Mouse (Mus musculus) heart, embryonic 12.5 days (tissue): ENCODE measurements around the gene Aff4. TPM values are rescaled to one million over a fixed set of nuclear protein-coding genes. Genes with fewer than 3 reads are reported as not detected.

Experiments
- ATAC-seq: fragments of 200-750 bp; cut with Nextera tagmentation; 2 replicates; pipeline ENCODE4 v1.8.0; 2017; ENCODE audit warnings: moderate TSS enrichment, moderate library complexity; ENCODE audit not compliant: insufficient number of reproducible peaks, low FRiP score
- H3K27ac ChIP-seq: fragments of 300-500 bp; sonication (generic); 2 replicates; pipeline ENCODE4 v1.5.1; 2016; ENCODE audit warnings: mild to moderate bottlenecking, moderate library complexity; ENCODE audit not compliant: poor library complexity, severe bottlenecking
- H3K27me3 ChIP-seq: fragments of 300-500 bp; sonication (generic); replicated peaks from 2 replicates; pipeline ENCODE4 v1.6.1; 2016; ENCODE audit warnings: mild to moderate bottlenecking, moderate library complexity
- H3K36me3 ChIP-seq: fragments of 300-500 bp; sonication (generic); 2 replicates; pipeline ENCODE4 v1.6.1; 2016; ENCODE audit warnings: mild to moderate bottlenecking, moderate library complexity
- H3K4me1 ChIP-seq: fragments of 300-500 bp; sonication (generic); replicated peaks from 2 replicates; pipeline ENCODE4 v1.6.1; 2016; ENCODE audit warnings: mild to moderate bottlenecking
- H3K4me2 ChIP-seq: fragments of 300-500 bp; sonication (generic); 2 replicates; pipeline ENCODE4 v1.6.1; 2016; ENCODE audit warnings: mild to moderate bottlenecking, moderate library complexity
- H3K4me3 ChIP-seq: fragments of 300-500 bp; sonication (generic); 2 replicates; pipeline ENCODE4 v1.5.1; 2016; ENCODE audit warnings: mild to moderate bottlenecking
- H3K9ac ChIP-seq: fragments of 300-500 bp; sonication (generic); 2 replicates; pipeline ENCODE4 v1.6.1; 2016; ENCODE audit warnings: mild to moderate bottlenecking, moderate library complexity
- H3K9me3 ChIP-seq: fragments of 300-500 bp; sonication (generic); replicated peaks from 2 replicates; pipeline ENCODE4 v1.6.1; 2016; ENCODE audit warnings: mild to moderate bottlenecking, moderate library complexity
- WGBS: fragments of 180-500 bp; shearing (Covaris S2); methylation state at CpG from one replicate; pipeline ENCODE4 v1.1.7; 2016; 5-methylcytosine and 5-hydroxymethylcytosine counted together
- polyA plus RNA-seq: library from polyadenylated mRNA; unstranded; fragments of >200 nt; fragmentation: Nextera tagmentation; extraction: Ambion mirVana; gene quantifications from 2 replicates; pipeline ENCODE4 v1.2.1, GENCODE M21; 2016

Gene Aff4
- polyA plus RNA-seq, 1 experiment from 2014 or later: 53.0 TPM

DNA sequence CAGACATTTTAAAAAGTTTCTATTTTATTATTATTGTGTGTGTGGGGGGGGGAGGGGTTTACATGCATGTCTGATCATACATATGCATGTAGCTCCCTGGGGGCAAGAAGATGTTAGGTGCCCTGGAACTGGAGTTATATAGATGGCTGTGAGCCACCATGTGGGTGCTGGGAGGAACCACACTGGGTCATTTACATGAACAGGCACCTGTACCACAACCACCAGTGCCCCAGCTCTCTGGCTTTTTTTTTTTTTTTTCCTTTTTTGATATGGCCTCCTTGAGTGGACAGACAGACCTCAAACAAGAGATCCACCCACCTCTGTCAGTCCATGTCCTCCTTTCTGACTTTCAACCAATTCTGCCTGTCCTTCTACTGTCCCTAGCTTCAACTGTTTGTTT, 78.5 kb downstream of the Aff4 start:
- H3K27me3 ChIP-seq: no peaks in the 10 kb centered on the region
- no peak for ATAC-seq
- peaks cover 34% of the 10 kb centered on the region for H3K4me1 ChIP-seq
- H3K4me2 ChIP-seq: peak overlapping the region; percentile 84
- no peak overlapping the region for H3K9ac ChIP-seq
- no peak overlapping the region; the same call in 1 of the 2 replicates for H3K4me3 ChIP-seq
- H3K9me3 ChIP-seq: no peaks in the 10 kb centered on the region
- peaks cover 15% of the 10 kb centered on the region for H3K36me3 ChIP-seq
- H3K27ac ChIP-seq: no peak overlapping the region

GRCm38 (mm10) chr11:53430300-53430669, 79.7 kb downstream of the Aff4 start:
- Histone ChIP-seq H3K27ac (peak overlapping the region; percentile 72), H3K9me3 (no peaks in the 10 kb centered on the region), H3K4me3 (peak overlapping the region; percentile 92), H3K4me2 (peak overlapping the region; percentile 84), H3K36me3 (peaks cover 15% of the 10 kb centered on the region), H3K4me1 (peaks cover 29% of the 10 kb centered on the region), H3K27me3 (no peaks in the 10 kb centered on the region), H3K9ac (peak overlapping the region; percentile 93)
- under 1% methylated on average over 34 of the region's 34 CpGs for WGBS
- peak; percentile 47 for ATAC-seq

DNA sequence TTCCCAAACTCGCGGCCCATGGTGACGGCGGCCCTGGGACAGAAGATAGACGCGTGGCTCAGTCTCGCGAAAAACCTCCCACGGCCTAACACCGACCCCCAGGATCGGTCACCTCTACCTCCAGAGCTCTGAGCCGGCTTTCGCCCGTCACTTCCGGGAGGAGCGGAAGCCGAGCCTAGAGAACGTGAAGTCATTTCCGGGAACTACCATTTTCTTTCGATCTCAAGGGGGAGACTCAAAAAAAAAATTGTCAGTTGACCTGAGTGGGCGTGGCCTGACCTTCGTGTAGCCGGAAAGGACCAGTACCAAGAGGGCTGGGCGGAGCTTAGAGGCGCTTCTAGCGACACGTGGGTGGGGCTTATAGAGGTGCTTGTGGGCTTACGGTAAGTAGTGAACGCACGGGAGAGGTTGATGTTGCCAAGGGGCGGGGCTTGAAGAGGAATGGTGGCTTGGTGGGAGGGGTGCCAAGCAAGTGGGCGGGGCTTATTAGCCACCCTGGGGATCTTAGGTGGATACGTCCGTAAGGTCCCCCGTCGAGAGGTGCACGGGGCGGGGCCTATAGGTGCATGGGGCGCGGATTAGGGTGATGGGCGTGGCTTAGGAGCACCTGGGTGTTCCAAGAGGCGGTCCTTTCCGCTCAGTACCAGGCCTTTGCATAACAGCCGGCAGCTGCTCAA, 80.2 kb downstream of the Aff4 start, which contains the start of the genes Uqcrq and Gdf9:
TSS of gene Uqcrq (minus strand) at position 162 of the 677 bp plus-strand sequence.
TSS of gene Gdf9 (plus strand) at position 354 of the 677 bp plus-strand sequence.
- H3K9ac ChIP-seq: peak within 1 kb of the TSS; percentile 93
- H3K4me2 ChIP-seq: peak within 1 kb of the TSS; percentile 84
- peak within 1 kb of the TSS; percentile 75 for H3K27ac ChIP-seq
- H3K4me1 ChIP-seq: peaks cover 23% of the 10 kb centered on the region
- peak; percentile 97 for ATAC-seq
- H3K27me3 ChIP-seq: no peaks in the 10 kb centered on the region
- H3K36me3 ChIP-seq: peaks cover 15% of the 10 kb centered on the region
- peak within 1 kb of the TSS; percentile 92 for H3K4me3 ChIP-seq
- under 1% methylated on average over 44 of the region's 44 CpGs for WGBS
- no peaks in the 10 kb centered on the region for H3K9me3 ChIP-seq

- Histone ChIP-seq H3K27ac (peak overlapping the region; percentile 75), H3K9ac (peak overlapping the region; percentile 40), H3K36me3 (peaks cover 15% of the 10 kb centered on the region), H3K9me3 (no peaks in the 10 kb centered on the region), H3K4me1 (peaks cover 18% of the 10 kb centered on the region), H3K4me3 (peak overlapping the region; percentile 92), H3K4me2 (peak overlapping the region; percentile 65), H3K27me3 (no peaks in the 10 kb centered on the region)
- 15% methylated on average over 9 of the region's 9 CpGs for WGBS
- ATAC-seq: peak; percentile 9; the same call in 1 of the 2 replicates
Measured at GRCm38 (mm10) chr11:53431347-53432056, 80.9 kb downstream of the Aff4 start.

- WGBS: 40% methylated on average over 6 of the region's 6 CpGs
- H3K9me3 ChIP-seq: no peaks in the 10 kb centered on the region
- peaks cover 14% of the 10 kb centered on the region for H3K4me1 ChIP-seq
- H3K36me3 ChIP-seq: peaks cover 11% of the 10 kb centered on the region
- no peak for ATAC-seq
- no peak overlapping the region for H3K27ac ChIP-seq
- H3K9ac ChIP-seq: no peak overlapping the region
- H3K27me3 ChIP-seq: no peaks in the 10 kb centered on the region
- no peak overlapping the region for H3K4me2 ChIP-seq
- no peak overlapping the region for H3K4me3 ChIP-seq
Measured at GRCm38 (mm10) chr11:53433057-53433456, 82.4 kb downstream of the Aff4 start.

DNA sequence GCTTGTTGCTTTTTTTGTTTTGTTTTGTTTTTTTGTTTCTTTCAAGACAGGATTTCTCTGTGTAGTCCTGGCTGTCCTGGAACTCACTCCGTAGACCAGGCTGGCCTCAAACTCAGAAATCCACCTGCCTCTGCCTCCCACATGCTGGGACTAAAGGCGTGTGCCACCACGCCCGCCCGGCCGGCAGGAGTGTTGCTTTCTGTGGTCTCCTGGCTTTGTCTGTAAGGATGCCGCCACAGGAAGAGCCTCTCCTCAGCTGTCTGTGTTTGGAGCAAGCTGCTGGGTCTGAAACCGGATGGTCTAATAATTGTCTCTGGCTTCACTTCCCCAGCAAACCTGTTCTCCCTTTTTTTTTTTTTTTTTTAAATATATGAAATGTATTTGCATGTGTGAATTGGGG, 84.9 kb downstream of the Aff4 start:
- no peak for ATAC-seq
- Histone ChIP-seq H3K9me3 (no peaks in the 10 kb centered on the region), H3K36me3 (no peaks in the 10 kb centered on the region), H3K4me2 (no peak overlapping the region), H3K27me3 (no peaks in the 10 kb centered on the region), H3K9ac (no peak overlapping the region), H3K4me3 (no peak overlapping the region), H3K27ac (no peak overlapping the region), H3K4me1 (peaks cover 8% of the 10 kb centered on the region; the same call in 1 of the 2 replicates)
- 74% methylated on average over 8 of the region's 8 CpGs for WGBS

DNA sequence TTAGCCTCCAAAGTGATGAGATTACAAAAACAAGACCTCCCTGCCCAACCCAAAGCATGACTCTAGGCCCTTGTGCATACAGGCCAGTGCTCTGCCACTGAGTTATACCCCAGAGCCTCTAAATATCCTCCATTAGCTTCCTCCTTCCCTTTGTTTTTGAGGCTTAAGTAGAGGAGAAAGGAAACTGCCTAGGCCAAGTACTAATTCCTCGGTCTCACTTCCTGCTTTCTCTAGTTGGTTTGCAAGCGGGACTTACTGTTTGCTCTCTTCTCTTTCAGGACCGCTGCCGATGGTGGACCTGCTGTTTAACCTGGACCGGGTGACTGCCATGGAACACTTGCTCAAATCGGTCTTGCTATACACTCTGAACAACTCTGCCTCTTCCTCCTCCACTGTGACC, 85.7 kb downstream of the Aff4 start:
- H3K4me3 ChIP-seq: no peak overlapping the region
- H3K9me3 ChIP-seq: no peaks in the 10 kb centered on the region
- H3K4me2 ChIP-seq: no peak overlapping the region
- H3K9ac ChIP-seq: no peak overlapping the region
- peaks cover 7% of the 10 kb centered on the region; the same call in 1 of the 2 replicates for H3K4me1 ChIP-seq
- WGBS: 83% methylated on average over 6 of the region's 6 CpGs
- ATAC-seq: no peak
- no peaks in the 10 kb centered on the region for H3K36me3 ChIP-seq
- no peak overlapping the region for H3K27ac ChIP-seq
- no peaks in the 10 kb centered on the region for H3K27me3 ChIP-seq

DNA sequence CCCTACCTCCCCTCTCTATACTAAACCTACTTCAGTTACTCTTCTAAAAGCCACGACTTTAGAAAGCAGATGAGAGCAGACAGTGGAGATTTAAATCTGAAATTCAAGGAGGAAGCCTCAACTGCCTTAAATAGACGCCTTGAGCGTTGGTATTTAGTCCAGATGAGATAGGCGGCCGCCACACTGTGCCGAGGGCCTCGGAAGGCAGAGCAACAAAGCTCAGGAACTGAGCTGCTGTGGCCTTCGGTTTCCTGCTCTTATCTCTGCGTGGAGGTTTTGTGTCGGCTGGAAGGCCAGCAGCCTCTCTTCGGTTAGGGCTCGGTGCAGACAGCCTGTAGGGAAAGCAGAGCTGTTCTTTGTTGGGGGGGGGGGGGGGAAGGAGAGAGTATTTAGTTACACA, 91.3 kb downstream of the Aff4 start:
- Histone ChIP-seq H3K36me3 (no peaks in the 10 kb centered on the region), H3K27me3 (no peaks in the 10 kb centered on the region), H3K9ac (0 out of 2 replicates have a peak overlapping the region, but pooled peaks have one; percentile 3), H3K4me3 (no peak overlapping the region), H3K27ac (peak overlapping the region; percentile 86), H3K4me2 (peak overlapping the region; percentile 9), H3K4me1 (peaks cover 13% of the 10 kb centered on the region), H3K9me3 (no peaks in the 10 kb centered on the region)
- 1% methylated on average over 12 of the region's 12 CpGs for WGBS
- ATAC-seq: peak; percentile 52; the same call in 1 of the 2 replicates

GRCm38 (mm10) chr11:53443861-53444260, 93.2 kb downstream of the Aff4 start:
- Histone ChIP-seq H3K27me3 (no peaks in the 10 kb centered on the region), H3K4me2 (no peak overlapping the region), H3K4me1 (peaks cover 13% of the 10 kb centered on the region), H3K9ac (no peak overlapping the region), H3K9me3 (no peaks in the 10 kb centered on the region), H3K4me3 (no peak overlapping the region), H3K36me3 (no peaks in the 10 kb centered on the region), H3K27ac (no peak overlapping the region)
- 45% methylated on average over 6 of the region's 6 CpGs for WGBS
- ATAC-seq: no peak

- 29% methylated on average over 13 of the region's 13 CpGs for WGBS
Measured at GRCm38 (mm10) chr11:53445562-53445961, 94.9 kb downstream of the Aff4 start.

GRCm38 (mm10) chr11:53446183-53446582, 95.5 kb downstream of the Aff4 start:
- Histone ChIP-seq H3K27me3 (0 out of 2 replicates have a peak, but pooled peaks cover 3% of the 10 kb centered on the region), H3K9me3 (no peaks in the 10 kb centered on the region), H3K27ac (no peak overlapping the region), H3K9ac (no peak overlapping the region), H3K4me3 (no peak overlapping the region), H3K36me3 (no peaks in the 10 kb centered on the region), H3K4me1 (peaks cover 16% of the 10 kb centered on the region), H3K4me2 (no peak overlapping the region)
- 85% methylated on average over 13 of the region's 13 CpGs for WGBS
- ATAC-seq: no peak

More at GRCm38 (mm10) chr11:53445562-53445961, 94.9 kb downstream of the Aff4 start:
- 0 out of 2 replicates have a peak, but pooled peaks cover 3% of the 10 kb centered on the region for H3K27me3 ChIP-seq
- H3K9ac ChIP-seq: no peak overlapping the region; the same call in 1 of the 2 replicates
- H3K4me3 ChIP-seq: no peak overlapping the region
- peaks cover 16% of the 10 kb centered on the region for H3K4me1 ChIP-seq
- no peak overlapping the region for H3K4me2 ChIP-seq
- no peak overlapping the region for H3K27ac ChIP-seq
- no peaks in the 10 kb centered on the region for H3K36me3 ChIP-seq
- ATAC-seq: no peak
- H3K9me3 ChIP-seq: no peaks in the 10 kb centered on the region
